Mouse (Mus musculus) G1E-ER4 (cell line): Measurements from ENCODE around the gene Plcl1. TPM values are rescaled to one million over a fixed set of nuclear protein-coding genes. Genes with fewer than 3 reads are reported as not detected.

Experiments used
- GATA1 ChIP-seq: IDR thresholded peaks from one replicate; pipeline ENCODE4 v1.8.0; 2012; ENCODE audit warnings: low read length, inconsistent platforms
- polyA plus RNA-seq: library from polyadenylated mRNA; stranded (reverse); fragments of >175 nt; gene quantifications from 2 replicates; pipeline ENCODE4 v1.2.3, GENCODE M21; 2012

Plcl1 gene
- polyA plus RNA-seq, 1 experiment: not detected

GRCm38 (mm10) chr1:55762284-55762683, 356.6 kb downstream of the Plcl1 start:
- TF ChIP-seq GATA1: no peak

- no peak for TF ChIP-seq GATA1
These were observed 357.4 kb downstream of the Plcl1 start for GRCm38 (mm10) chr1:55763171-55763570.

- TF ChIP-seq GATA1: no peak
These were observed 361.0 kb downstream of the Plcl1 start for GRCm38 (mm10) chr1:55766743-55767142.

GRCm38 (mm10) chr1:55770072-55770785, 364.5 kb downstream of the Plcl1 start:
- TF ChIP-seq GATA1: no peak

GRCm38 (mm10) chr1:55792817-55793216, 387.1 kb downstream of the Plcl1 start:
- TF ChIP-seq GATA1: no peak

Other genes with a start within 250 kb of the Plcl1 start
- gene Rftn2, start 179.1 kb upstream of the Plcl1 start, polyA plus RNA-seq: 0.03 TPM in 1 of 2 replicates, not detected in the other
- gene Mars2, start 168.7 kb upstream of the Plcl1 start, polyA plus RNA-seq: 3.8 and 4.1 TPM in 2 replicates
- not detected in 2 replicates for gene Boll, start 42.5 kb upstream of the Plcl1 start, polyA plus RNA-seq